In genomic region chr2:174285921-174286470, GRCm38 (mm10) we compare ENCODE assay signal across 13 mouse cellular contexts. TPM values are rescaled to one million over a fixed set of nuclear protein-coding genes. Genes with fewer than 3 reads are reported as not detected.
DNase-seq lines count a peak whose midpoint lies in the region; ATAC-seq lines count a peak whose summit lies in the region.
"Had no signal": no experiment of that assay in that cellular context is flagged by ENCODE, and none has a peak within 500 bp of the region (broad histone marks: within the 10 kb centered on the region; RNA-seq: fewer than 3 reads in every experiment).

No protein-coding gene starts in this region.

- H3K4me1 ChIP-seq in kidney, embryonic 16.5 days (ENCODE audit: insufficient read depth, low read length), result peaks cover 15% of the 10 kb centered on the region
- no peaks in the 10 kb centered on the region for H3K4me1 ChIP-seq in embryonic facial prominence, embryonic 14.5 days (ENCODE audit: control insufficient read depth, insufficient read depth, low read length)
- H3K4me1 ChIP-seq in intestine, embryonic 15.5 days (replicated peaks), result 0 out of 2 replicates have a peak, but pooled peaks cover 3% of the 10 kb centered on the region
- H3K4me1 ChIP-seq in neural tube, embryonic 11.5 days (ENCODE audit: control insufficient read depth, insufficient read depth, low read length), result no peaks in the 10 kb centered on the region

- no peak for ATAC-seq in kidney, embryonic 16.5 days (ENCODE audit: low FRiP score, low TSS enrichment)
- ATAC-seq in embryonic facial prominence, embryonic 14.5 days (ENCODE audit: low read depth), result no peak
- ATAC-seq in intestine, embryonic 15.5 days, result no peak
- ATAC-seq in neural tube, embryonic 11.5 days (ENCODE audit: insufficient read depth, low FRiP score, low TSS enrichment), result no peak

- H3K36me3 ChIP-seq in kidney, embryonic 16.5 days (ENCODE audit: insufficient read depth, low read length), result peaks cover 69% of the 10 kb centered on the region
- H3K36me3 ChIP-seq in embryonic facial prominence, embryonic 14.5 days (ENCODE audit: control insufficient read depth, insufficient read depth, low read length), result peaks cover 74% of the 10 kb centered on the region
- H3K36me3 ChIP-seq in intestine, embryonic 15.5 days, result peaks cover 38% of the 10 kb centered on the region
- H3K36me3 ChIP-seq in neural tube, embryonic 11.5 days (ENCODE audit: control insufficient read depth, insufficient read depth, low read length), result peaks cover 28% of the 10 kb centered on the region

- 0 out of 2 replicates have a peak overlapping the region, but pooled peaks have one; percentile 5 for H3K4me2 ChIP-seq in kidney, embryonic 16.5 days (replicated peaks; ENCODE audit: low read depth, low read length)
- H3K4me2 ChIP-seq in embryonic facial prominence, embryonic 14.5 days (ENCODE audit: low read depth, low read length), result peak overlapping the region; percentile 49; the same call in 1 of the 2 replicates
- H3K4me2 ChIP-seq in intestine, embryonic 15.5 days (replicated peaks), result peak overlapping the region; percentile 61
- H3K4me2 ChIP-seq in neural tube, embryonic 11.5 days (ENCODE audit: low read depth), result peak overlapping the region; percentile 55; the same call in 1 of the 2 replicates

- H3K4me3 ChIP-seq in kidney, embryonic 16.5 days (ENCODE audit: low read length), result peak overlapping the region; percentile 37
- H3K4me3 ChIP-seq in embryonic facial prominence, embryonic 14.5 days (ENCODE audit: low read depth, low read length), result peak overlapping the region; percentile 35
- peak overlapping the region; percentile 26 for H3K4me3 ChIP-seq in intestine, embryonic 15.5 days (replicated peaks)
- H3K4me3 ChIP-seq in neural tube, embryonic 11.5 days (ENCODE audit: low read depth, low read length), result peak overlapping the region; percentile 33

- peaks cover 53% of the 10 kb centered on the region for H3K27me3 ChIP-seq in kidney, embryonic 16.5 days (ENCODE audit: insufficient read depth, low read length)
- H3K27me3 ChIP-seq in embryonic facial prominence, embryonic 14.5 days (replicated peaks; ENCODE audit: control insufficient read depth, insufficient read depth, low read length), result peaks cover 55% of the 10 kb centered on the region
- H3K27me3 ChIP-seq in intestine, embryonic 15.5 days (replicated peaks), result peaks cover 38% of the 10 kb centered on the region
- peaks cover 32% of the 10 kb centered on the region for H3K27me3 ChIP-seq in neural tube, embryonic 11.5 days (ENCODE audit: control insufficient read depth, insufficient read depth, low read length)

- WGBS in kidney, embryonic 16.5 days, result 49% methylated on average over 34 of the region's 34 CpGs
- 54% methylated on average over 31 of the region's 34 CpGs for WGBS in embryonic facial prominence, embryonic 14.5 days
- WGBS in intestine, embryonic 15.5 days, result 50% methylated on average over 34 of the region's 34 CpGs
- 56% methylated on average over 34 of the region's 34 CpGs for WGBS in neural tube, embryonic 11.5 days

- H3K9ac ChIP-seq in kidney, embryonic 16.5 days (replicated peaks; ENCODE audit: low read length), result no peak overlapping the region
- peak overlapping the region; percentile 52; the same call in 1 of the 2 replicates for H3K9ac ChIP-seq in embryonic facial prominence, embryonic 14.5 days (ENCODE audit: low read depth, low read length)
- H3K9ac ChIP-seq in intestine, embryonic 15.5 days, result no peak overlapping the region
- no peak overlapping the region for H3K9ac ChIP-seq in neural tube, embryonic 11.5 days (ENCODE audit: low read length)

- H3K9me3 ChIP-seq in kidney, embryonic 16.5 days (ENCODE audit: low read length), result peaks cover 34% of the 10 kb centered on the region
- H3K9me3 ChIP-seq in embryonic facial prominence, embryonic 14.5 days (ENCODE audit: control insufficient read depth, low read length), result peaks cover 40% of the 10 kb centered on the region
- H3K9me3 ChIP-seq in intestine, embryonic 15.5 days, result peaks cover 16% of the 10 kb centered on the region
- peaks cover 18% of the 10 kb centered on the region for H3K9me3 ChIP-seq in neural tube, embryonic 11.5 days (ENCODE audit: control insufficient read depth, low read length)

- DNase-seq in kidney, postnatal 36 days, result no peak
- no peak for DNase-seq in embryonic facial prominence, embryonic 14.5 days (ENCODE audit: low spot score)
- DNase-seq in neural tube, embryonic 11.5 days (ENCODE audit: low spot score), result no peak
- no peak for DNase-seq in cerebellum, postnatal 14 days
- DNase-seq in thymus, postnatal 14 days, result no peak
- DNase-seq in heart, adult 9 months (ENCODE audit: low spot score in 2 of 2), result no peak
- DNase-seq: adrenal gland, postnatal 36 days; gastrocnemius, postnatal 25 days; kidney, postnatal 4 days; right cerebral cortex, postnatal 14 days; thymus, postnatal 4 days had no signal

- H3K27ac ChIP-seq in kidney, embryonic 16.5 days (ENCODE audit: low read length), result no peak overlapping the region
- H3K27ac ChIP-seq in embryonic facial prominence, embryonic 14.5 days (replicated peaks; ENCODE audit: low read depth, low read length), result no peak overlapping the region
- no peak overlapping the region for H3K27ac ChIP-seq in intestine, embryonic 15.5 days
- no peak overlapping the region for H3K27ac ChIP-seq in neural tube, embryonic 11.5 days (ENCODE audit: low read depth, low read length)

RNA-seq across cellular contexts. Expression of gene Gnas, which starts 1.9 kb away (rescaled TPM):
- polyA plus RNA-seq in kidney, embryonic 16.5 days (2015; fragmentation: Nextera tagmentation; extraction: Ambion mirVana), result 743 and 1,325 TPM in 2 replicates
- 2,600 and 2,666 TPM in 2 replicates for polyA plus RNA-seq in embryonic facial prominence, embryonic 14.5 days (2014; fragmentation: Nextera tagmentation; extraction: Ambion mirVana)
- 1,496 and 1,641 TPM in 2 replicates for polyA plus RNA-seq in intestine, embryonic 15.5 days (2015; fragmentation: Nextera tagmentation; extraction: Ambion mirVana)
- 1,351 and 1,381 TPM in 2 replicates for polyA plus RNA-seq in neural tube, embryonic 11.5 days (2014; fragmentation: Nextera tagmentation; extraction: Ambion mirVana)

Comparison
In these comparisons a context has a peak if more than half of its experiments do, and no peak if none do; other contexts are left out.
1. H3K4me2 ChIP-seq: peak in every context shown above with its lines; median percentile 61 in intestine, embryonic 15.5 days; 55 in neural tube, embryonic 11.5 days; 49 in embryonic facial prominence, embryonic 14.5 days; 5 in kidney, embryonic 16.5 days.